Mouse (Mus musculus) MEL (cell line): ENCODE measurements around the gene Zc3h6. TPM values are rescaled to one million over a fixed set of nuclear protein-coding genes. Genes with fewer than 3 reads are reported as not detected.

Experiments
- DNase-seq: peaks from one replicate; pipeline ENCODE4 v3.0.0; 2011; ENCODE audit warnings: low read depth, low spot score
- H3K27ac ChIP-seq: 2 replicates; pipeline ENCODE4 v1.5.1; 2012; ENCODE audit warnings: low read depth, mild to moderate bottlenecking, control low read depth, low read length, moderate library complexity; ENCODE audit not compliant: control insufficient read depth
- H3K27me3 ChIP-seq, 2 experiments: fragments of 150-350 bp in 1 of 2; sonication (generic) in 1 of 2; 2 replicates each; pipeline ENCODE4 v1.6.1; 2012; ENCODE audit warnings: low read length in 2 of 2, mild to moderate bottlenecking in 2 of 2, improper control_type of control experiment in 1 of 2, moderate library complexity in 1 of 2; ENCODE audit not compliant: insufficient read depth in 2 of 2, control insufficient read depth in 1 of 2
- H3K36me3 ChIP-seq, 2 experiments: 2 replicates each; pipeline ENCODE4 v1.6.1; 2012 to 2014; ENCODE audit warnings: low read length in 2 of 2, improper control_type of control experiment in 1 of 2, inconsistent platforms in 1 of 2, mild to moderate bottlenecking in 1 of 2; ENCODE audit not compliant: insufficient read depth in 2 of 2, control insufficient read depth in 1 of 2
- H3K4me1 ChIP-seq, 2 experiments: fragments of 150-350 bp in 1 of 2; sonication (generic) in 1 of 2; 2 replicates each; pipeline ENCODE4 v1.6.1; 2012; ENCODE audit warnings: low read length in 2 of 2, improper control_type of control experiment in 1 of 2, mild to moderate bottlenecking in 1 of 2; ENCODE audit not compliant: insufficient read depth in 2 of 2, control insufficient read depth in 1 of 2
- H3K4me3 ChIP-seq, 2 experiments: fragments of 150-350 bp in 1 of 2; sonication (generic) in 1 of 2; 2 replicates each; pipeline ENCODE4 v1.5.1; 2012; ENCODE audit warnings: low read depth in 2 of 2, low read length in 2 of 2, mild to moderate bottlenecking in 2 of 2, moderate library complexity in 2 of 2, control low read depth in 1 of 2, improper control_type of control experiment in 1 of 2; ENCODE audit not compliant: control insufficient read depth in 1 of 2, insufficient read depth in 1 of 2
- H3K79me2 ChIP-seq: 2 replicates; pipeline ENCODE4 v1.6.1; 2012; ENCODE audit warnings: mild to moderate bottlenecking, low read length, moderate library complexity; ENCODE audit not compliant: control insufficient read depth, poor library complexity, insufficient read depth
- H3K9ac ChIP-seq: 2 replicates; pipeline ENCODE4 v1.6.1; 2012; ENCODE audit warnings: low read depth, mild to moderate bottlenecking, control low read depth, low read length, moderate library complexity; ENCODE audit not compliant: control insufficient read depth, poor library complexity, severe bottlenecking
- H3K9me3 ChIP-seq: fragments of 150-350 bp; sonication (generic); replicated peaks from 2 replicates; pipeline ENCODE4 v1.6.1; 2012; ENCODE audit warnings: mild to moderate bottlenecking, low read length, improper control_type of control experiment, moderate library complexity; ENCODE audit not compliant: insufficient read depth
- BHLHE40 ChIP-seq: IDR thresholded peaks from 2 replicates; pipeline ENCODE4 v1.6.1; 2012; ENCODE audit warnings: low read depth, mild to moderate bottlenecking, inconsistent platforms, low read length, improper control_type of control experiment, borderline replicate concordance
- CHD2 ChIP-seq: IDR thresholded peaks from 2 replicates; pipeline ENCODE4 v1.6.1; 2011; ENCODE audit warnings: low read length, improper control_type of control experiment
- CTCF ChIP-seq, 3 experiments: IDR thresholded peaks in 2 of 3; conservative IDR thresholded peaks in 1 of 3; 2 replicates each; pipeline ENCODE4 v1.5.1; 2011 to 2012; ENCODE audit warnings: low read length in 3 of 3, low read depth in 2 of 3, mild to moderate bottlenecking in 2 of 3, improper control_type of control experiment in 1 of 3, inconsistent platforms in 1 of 3, mixed read lengths in 1 of 3, moderate library complexity in 1 of 3; ENCODE audit not compliant: control insufficient read depth in 1 of 3, insufficient read depth in 1 of 3, poor library complexity in 1 of 3, severe bottlenecking in 1 of 3
- ELF1 ChIP-seq: IDR thresholded peaks from 2 replicates; pipeline ENCODE4 v1.6.1; 2014; ENCODE audit warnings: low read depth, mild to moderate bottlenecking, inconsistent platforms, low read length, improper control_type of control experiment, moderate library complexity
- GATA1 ChIP-seq: IDR thresholded peaks from 2 replicates; pipeline ENCODE4 v1.6.1; 2011; ENCODE audit warnings: low read depth, low read length, improper control_type of control experiment
- JUND ChIP-seq: IDR thresholded peaks from 2 replicates; pipeline ENCODE4 v1.6.1; 2011; ENCODE audit warnings: low read depth, mild to moderate bottlenecking, improper control_type of control experiment, low read length
- KAT2A ChIP-seq: conservative IDR thresholded peaks from 2 replicates; pipeline ENCODE4 v1.6.1; 2012; ENCODE audit warnings: low read depth, low read length, improper control_type of control experiment, inconsistent platforms
- MAZ ChIP-seq: IDR thresholded peaks from 2 replicates; pipeline ENCODE4 v1.6.1; 2012; ENCODE audit warnings: low read depth, mild to moderate bottlenecking, inconsistent platforms, low read length, improper control_type of control experiment
- MEF2A ChIP-seq: IDR thresholded peaks from 2 replicates; pipeline ENCODE4 v1.6.1; 2014; ENCODE audit warnings: low read depth, mild to moderate bottlenecking, inconsistent platforms, low read length, improper control_type of control experiment; ENCODE audit not compliant: poor library complexity, insufficient replicate concordance, severe bottlenecking; ENCODE audit errors: extremely low read depth
- MXI1 ChIP-seq: IDR thresholded peaks from 2 replicates; pipeline ENCODE4 v1.6.1; 2011; ENCODE audit warnings: mild to moderate bottlenecking, low read depth, low read length, improper control_type of control experiment
- MYC ChIP-seq: IDR thresholded peaks from 2 replicates; pipeline ENCODE4 v1.6.1; 2011; ENCODE audit warnings: low read depth, mild to moderate bottlenecking, low read length, improper control_type of control experiment, moderate library complexity
- NELFE ChIP-seq: IDR thresholded peaks from 2 replicates; pipeline ENCODE4 v1.6.1; 2011; ENCODE audit warnings: low read depth, low read length, improper control_type of control experiment
- POLR2A ChIP-seq, 2 experiments: IDR thresholded peaks; 2 replicates each; pipeline ENCODE4 v1.6.1; 2011 to 2012; ENCODE audit warnings: low read length in 2 of 2, mild to moderate bottlenecking in 2 of 2, control low read depth in 1 of 2, improper control_type of control experiment in 1 of 2, low read depth in 1 of 2, moderate library complexity in 1 of 2; ENCODE audit not compliant: control insufficient read depth in 1 of 2, insufficient read depth in 1 of 2, poor library complexity in 1 of 2
- RCOR1 ChIP-seq: IDR thresholded peaks from 2 replicates; pipeline ENCODE4 v1.6.1; 2012; ENCODE audit warnings: low read depth, mild to moderate bottlenecking, inconsistent platforms, low read length, improper control_type of control experiment
- SIN3A ChIP-seq: IDR thresholded peaks from 2 replicates; pipeline ENCODE4 v1.6.1; 2012; ENCODE audit warnings: low read length, improper control_type of control experiment, inconsistent platforms
- USF2 ChIP-seq, 2 experiments: IDR thresholded peaks; 2 replicates each; pipeline ENCODE4 v1.6.1; 2011 to 2012; ENCODE audit warnings: improper control_type of control experiment in 2 of 2, low read length in 2 of 2, borderline replicate concordance in 1 of 2, inconsistent platforms in 1 of 2, low read depth in 1 of 2, mild to moderate bottlenecking in 1 of 2; ENCODE audit not compliant: insufficient read depth in 1 of 2
- ZC3H11A ChIP-seq: IDR thresholded peaks from 2 replicates; pipeline ENCODE4 v1.6.1; 2012; ENCODE audit warnings: low read depth, mild to moderate bottlenecking, inconsistent platforms, low read length, improper control_type of control experiment
- ZNF384 ChIP-seq: IDR thresholded peaks from 2 replicates; pipeline ENCODE4 v1.6.1; 2012; ENCODE audit warnings: low read depth, mild to moderate bottlenecking, inconsistent platforms, low read length, improper control_type of control experiment
- polyA plus RNA-seq, 2 experiments: library from polyadenylated mRNA; stranded (reverse) in 1 of 2; unstranded in 1 of 2; fragments of >175 nt in 1 of 2; fragments of >200 nt in 1 of 2; gene quantifications; 2 replicates each; pipeline versions ENCODE4 v1.2.1 to v1.2.4; 2012; ENCODE audit warnings: low replicate concordance in 2 of 2, low read depth in 1 of 2; ENCODE audit not compliant: insufficient read length in 2 of 2, insufficient read depth in 1 of 2, missing spikeins in 1 of 2
- total RNA-seq: library from RNA; depleted of rRNA; stranded (reverse); fragments of 300-350 nt; gene quantifications from 2 replicates; pipeline ENCODE4 v1.2.3, GENCODE M21; 2012

Gene Zc3h6
- total and polyA plus RNA-seq, 3 experiments, result 0.69 to 1.4 TPM; not detected in 1

GRCm38 (mm10) chr2:128972301-128972700 lies 5.1 kb downstream of the Zc3h6 start:
- peaks cover 10% of the 10 kb centered on the region for H3K79me2 ChIP-seq
- H3K27me3 ChIP-seq, result no peaks in the 10 kb centered on the region
- H3K9ac ChIP-seq, result no peak overlapping the region
- DNase-seq, result no peak
- no peak overlapping the region for H3K27ac ChIP-seq
- H3K36me3 ChIP-seq, result peaks cover 0 to 36% of the 10 kb centered on the region in 2 experiments; a peak in 2 of 4 replicates
- H3K9me3 ChIP-seq, result no peaks in the 10 kb centered on the region
- H3K4me1 ChIP-seq, result peaks cover 10 to 23% of the 10 kb centered on the region in 2 experiments
- no peak overlapping the region for H3K4me3 ChIP-seq
- TF ChIP-seq SIN3A (no peak), MAZ (no peak), GATA1 (no peak), NELFE (no peak), RCOR1 (no peak), CTCF (IDR thresholded peaks at IDR 0.05 in 2 of 3, conservative IDR thresholded peaks at IDR 0.05 in 1 of 3; ENCODE audit: control insufficient read depth in 1 of 3, insufficient read depth in 1 of 3, low read depth in 2 of 3, low read length in 3 of 3, poor library complexity in 1 of 3, severe bottlenecking in 1 of 3) (no peak), MYC (no peak), POLR2A (IDR thresholded peaks at IDR 0.05; ENCODE audit: control insufficient read depth in 1 of 2, insufficient read depth in 1 of 2, low read depth in 1 of 2, low read length in 2 of 2, poor library complexity in 1 of 2) (no peak), JUND (no peak), BHLHE40 (no peak), ZC3H11A (no peak), CHD2 (no peak), MEF2A (no peak), KAT2A (no peak), USF2 (IDR thresholded peaks at IDR 0.05; ENCODE audit: borderline replicate concordance in 1 of 2, insufficient read depth in 1 of 2, low read depth in 1 of 2, low read length in 2 of 2) (no peak)

- H3K36me3 ChIP-seq, result peaks cover 0 to 22% of the 10 kb centered on the region in 2 experiments; a peak in 2 of 4 replicates
- no peaks in the 10 kb centered on the region for H3K79me2 ChIP-seq
- peak overlapping the region; percentile 38 to 65; a peak in 3 of 4 replicates for H3K4me3 ChIP-seq
- peaks cover 8 to 19% of the 10 kb centered on the region in 2 experiments for H3K4me1 ChIP-seq
- no peaks in the 10 kb centered on the region for H3K27me3 ChIP-seq
- peak overlapping the region; percentile 68 for H3K9ac ChIP-seq
- peak; percentile 78; the same call in 1 of the 2 replicates for TF ChIP-seq BHLHE40
- no peak for TF ChIP-seq CTCF (IDR thresholded peaks at IDR 0.05 in 2 of 3, conservative IDR thresholded peaks at IDR 0.05 in 1 of 3; ENCODE audit: control insufficient read depth in 1 of 3, insufficient read depth in 1 of 3, low read depth in 2 of 3, low read length in 3 of 3, poor library complexity in 1 of 3, severe bottlenecking in 1 of 3)
- no peak for TF ChIP-seq MXI1
- TF ChIP-seq SIN3A, result 0 out of 2 replicates have a peak, but pooled peaks have one; percentile 25
- 0 out of 2 replicates have a peak, but pooled peaks have one; percentile 10 for TF ChIP-seq ELF1
- TF ChIP-seq ZNF384, result peak; percentile 80
- DNase-seq, result peak; percentile 60
- H3K27ac ChIP-seq, result 0 out of 2 replicates have a peak overlapping the region, but pooled peaks have one; percentile 23
- H3K9me3 ChIP-seq, result no peaks in the 10 kb centered on the region
Observed at GRCm38 (mm10) chr2:128975572-128975971, 8.4 kb downstream of the Zc3h6 start.
